Mouse (Mus musculus): ENCODE data around the gene Tspan2. TPM values are rescaled to one million over a fixed set of nuclear protein-coding genes. Genes with fewer than 3 reads are reported as not detected.

Gene Tspan2
- polyA plus RNA-seq, 1 experiment from 2014 or later, result 6.3 TPM

- H3K27ac ChIP-seq, result no peak overlapping the region
- H3K4me3 ChIP-seq (replicated peaks), result no peak overlapping the region
- no peak for ATAC-seq
- H3K36me3 ChIP-seq, result peaks cover 12% of the 10 kb centered on the region; the same call in 1 of the 2 replicates
- H3K9ac ChIP-seq (replicated peaks), result no peak overlapping the region
- peaks cover 19% of the 10 kb centered on the region for H3K4me1 ChIP-seq (replicated peaks)
- no peak overlapping the region for H3K4me2 ChIP-seq (replicated peaks)
- H3K27me3 ChIP-seq, result no peaks in the 10 kb centered on the region
- 81% methylated on average over 5 of the region's 5 CpGs for WGBS
- H3K9me3 ChIP-seq, result no peaks in the 10 kb centered on the region
Measured at GRCm38 (mm10) chr3:102751136-102751535, 16.8 kb downstream of the Tspan2 start.

GRCm38 (mm10) chr3:102751536-102751935 is 17.2 kb downstream of the Tspan2 start:
- H3K4me2 ChIP-seq (replicated peaks), result no peak overlapping the region
- peaks cover 19% of the 10 kb centered on the region for H3K4me1 ChIP-seq (replicated peaks)
- H3K4me3 ChIP-seq (replicated peaks), result no peak overlapping the region
- WGBS, result 92% methylated on average over 3 of the region's 3 CpGs
- H3K9me3 ChIP-seq, result no peaks in the 10 kb centered on the region
- H3K27me3 ChIP-seq, result no peaks in the 10 kb centered on the region
- H3K9ac ChIP-seq (replicated peaks), result no peak overlapping the region
- ATAC-seq, result no peak
- H3K36me3 ChIP-seq, result peaks cover 12% of the 10 kb centered on the region; the same call in 1 of the 2 replicates
- no peak overlapping the region for H3K27ac ChIP-seq

- Histone ChIP-seq H3K9me3 (no peaks in the 10 kb centered on the region), H3K27ac (no peak overlapping the region), H3K4me1 (replicated peaks) (peaks cover 16% of the 10 kb centered on the region), H3K4me3 (replicated peaks) (no peak overlapping the region), H3K9ac (replicated peaks) (no peak overlapping the region), H3K4me2 (replicated peaks) (no peak overlapping the region), H3K36me3 (peaks cover 12% of the 10 kb centered on the region; the same call in 1 of the 2 replicates), H3K27me3 (no peaks in the 10 kb centered on the region)
- 97% methylated on average over 4 of the region's 4 CpGs for WGBS
- no peak for ATAC-seq
Measured at GRCm38 (mm10) chr3:102752053-102752452, 17.7 kb downstream of the Tspan2 start.

- H3K9ac ChIP-seq (replicated peaks), result no peak overlapping the region
- peaks cover 12% of the 10 kb centered on the region; the same call in 1 of the 2 replicates for H3K36me3 ChIP-seq
- H3K4me1 ChIP-seq (replicated peaks), result peaks cover 12% of the 10 kb centered on the region
- no peak overlapping the region for H3K27ac ChIP-seq
- ATAC-seq, result no peak
- WGBS, result 88% methylated on average over 5 of the region's 5 CpGs
- no peaks in the 10 kb centered on the region for H3K27me3 ChIP-seq
- H3K4me3 ChIP-seq (replicated peaks), result no peak overlapping the region
- H3K4me2 ChIP-seq (replicated peaks), result no peak overlapping the region
- H3K9me3 ChIP-seq, result no peaks in the 10 kb centered on the region
Measured at GRCm38 (mm10) chr3:102752457-102752856, 18.1 kb downstream of the Tspan2 start.

- no peaks in the 10 kb centered on the region for H3K9me3 ChIP-seq
- H3K27me3 ChIP-seq, result no peaks in the 10 kb centered on the region
- no peak overlapping the region for H3K27ac ChIP-seq
- H3K36me3 ChIP-seq, result peaks cover 28% of the 10 kb centered on the region
- no peak overlapping the region for H3K4me2 ChIP-seq (replicated peaks)
- no peak for ATAC-seq
- no peaks in the 10 kb centered on the region for H3K4me1 ChIP-seq (replicated peaks)
- H3K9ac ChIP-seq (replicated peaks), result no peak overlapping the region
- no peak overlapping the region for H3K4me3 ChIP-seq (replicated peaks)
- WGBS, result 79% methylated on average over 1 of the region's 1 CpGs
Measured at GRCm38 (mm10) chr3:102755801-102756200, 21.5 kb downstream of the Tspan2 start.

- 84% methylated on average over 6 of the region's 6 CpGs for WGBS
- ATAC-seq, result no peak
- H3K9ac ChIP-seq (replicated peaks), result no peak overlapping the region
Measured at GRCm38 (mm10) chr3:102757019-102757418, 22.7 kb downstream of the Tspan2 start.

GRCm38 (mm10) chr3:102760236-102760635 is 25.9 kb downstream of the Tspan2 start:
- Histone ChIP-seq H3K4me3 (replicated peaks) (no peak overlapping the region), H3K9ac (replicated peaks) (no peak overlapping the region), H3K36me3 (peaks cover 25% of the 10 kb centered on the region), H3K27me3 (no peaks in the 10 kb centered on the region), H3K4me2 (replicated peaks) (no peak overlapping the region), H3K9me3 (no peaks in the 10 kb centered on the region), H3K27ac (no peak overlapping the region), H3K4me1 (replicated peaks) (peaks cover 12% of the 10 kb centered on the region)
- ATAC-seq, result no peak
- WGBS, result 86% methylated on average over 3 of the region's 3 CpGs

More at GRCm38 (mm10) chr3:102757019-102757418, 22.7 kb downstream of the Tspan2 start:
- peaks cover 29% of the 10 kb centered on the region for H3K36me3 ChIP-seq
- no peaks in the 10 kb centered on the region for H3K9me3 ChIP-seq
- no peak overlapping the region for H3K27ac ChIP-seq
- H3K27me3 ChIP-seq, result no peaks in the 10 kb centered on the region
- no peaks in the 10 kb centered on the region for H3K4me1 ChIP-seq (replicated peaks)
- H3K4me2 ChIP-seq (replicated peaks), result no peak overlapping the region
- no peak overlapping the region for H3K4me3 ChIP-seq (replicated peaks)

- Histone ChIP-seq H3K27me3 (no peaks in the 10 kb centered on the region), H3K9ac (replicated peaks) (no peak overlapping the region), H3K4me3 (replicated peaks) (no peak overlapping the region), H3K36me3 (peaks cover 31% of the 10 kb centered on the region), H3K27ac (no peak overlapping the region), H3K4me2 (replicated peaks) (no peak overlapping the region), H3K4me1 (replicated peaks) (peaks cover 12% of the 10 kb centered on the region), H3K9me3 (no peaks in the 10 kb centered on the region)
- 63% methylated on average over 3 of the region's 3 CpGs for WGBS
- ATAC-seq, result no peak
Measured at GRCm38 (mm10) chr3:102762388-102762787, 28.1 kb downstream of the Tspan2 start.

GRCm38 (mm10) chr3:102763713-102764400 is 29.5 kb downstream of the Tspan2 start:
- H3K27ac ChIP-seq, result peak overlapping the region; percentile 56
- 38% methylated on average over 10 of the region's 10 CpGs for WGBS
- 0 out of 2 replicates have a peak overlapping the region, but pooled peaks have one; percentile 29 for H3K9ac ChIP-seq (replicated peaks)
- ATAC-seq, result peak; percentile 68
- peaks cover 34% of the 10 kb centered on the region for H3K36me3 ChIP-seq
- no peaks in the 10 kb centered on the region for H3K9me3 ChIP-seq
- no peaks in the 10 kb centered on the region for H3K27me3 ChIP-seq
- H3K4me3 ChIP-seq (replicated peaks), result no peak overlapping the region
- H3K4me2 ChIP-seq (replicated peaks), result no peak overlapping the region
- H3K4me1 ChIP-seq (replicated peaks), result peaks cover 12% of the 10 kb centered on the region

- Histone ChIP-seq H3K4me2 (replicated peaks) (no peak overlapping the region), H3K4me3 (replicated peaks) (no peak overlapping the region), H3K27ac (no peak overlapping the region), H3K27me3 (no peaks in the 10 kb centered on the region), H3K36me3 (peaks cover 24% of the 10 kb centered on the region), H3K9ac (replicated peaks) (no peak overlapping the region), H3K4me1 (replicated peaks) (peaks cover 12% of the 10 kb centered on the region), H3K9me3 (no peaks in the 10 kb centered on the region)
- no peak for ATAC-seq
- WGBS, result 82% methylated on average over 7 of the region's 7 CpGs
Measured at GRCm38 (mm10) chr3:102764850-102765249, 30.5 kb downstream of the Tspan2 start.

GRCm38 (mm10) chr3:102773018-102773417 is 38.7 kb downstream of the Tspan2 start:
- H3K9ac ChIP-seq (replicated peaks), result no peak overlapping the region
- WGBS, result 95% methylated on average over 4 of the region's 4 CpGs
- no peaks in the 10 kb centered on the region for H3K27me3 ChIP-seq
- no peaks in the 10 kb centered on the region for H3K36me3 ChIP-seq
- no peaks in the 10 kb centered on the region for H3K9me3 ChIP-seq
- H3K27ac ChIP-seq, result no peak overlapping the region
- H3K4me1 ChIP-seq (replicated peaks), result no peaks in the 10 kb centered on the region
- no peak overlapping the region for H3K4me3 ChIP-seq (replicated peaks)
- H3K4me2 ChIP-seq (replicated peaks), result no peak overlapping the region
- ATAC-seq, result no peak

- Histone ChIP-seq H3K27me3 (no peaks in the 10 kb centered on the region), H3K4me2 (replicated peaks) (no peak within 1 kb of the TSS), H3K27ac (no peak within 1 kb of the TSS), H3K36me3 (no peaks in the 10 kb centered on the region), H3K4me1 (replicated peaks) (no peaks in the 10 kb centered on the region), H3K4me3 (replicated peaks) (no peak within 1 kb of the TSS), H3K9me3 (no peaks in the 10 kb centered on the region), H3K9ac (replicated peaks) (no peak within 1 kb of the TSS)
- ATAC-seq, result no peak
- 83% methylated on average over 2 of the region's 2 CpGs for whole genome bisulfite sequencing
Measured at GRCm38 (mm10) chr3:102782618-102783017, 48.3 kb downstream of the Tspan2 start, which contains the start of gene Tshb. TSS of gene Tshb (minus strand) at chr3:102782718.

GRCm38 (mm10) chr3:102787369-102787768 is 53.0 kb downstream of the Tspan2 start:
- Histone ChIP-seq H3K4me3 (replicated peaks) (no peak overlapping the region), H3K27ac (no peak overlapping the region), H3K4me2 (replicated peaks) (no peak overlapping the region), H3K36me3 (no peaks in the 10 kb centered on the region), H3K27me3 (no peaks in the 10 kb centered on the region), H3K9me3 (no peaks in the 10 kb centered on the region), H3K9ac (replicated peaks) (no peak overlapping the region), H3K4me1 (replicated peaks) (no peaks in the 10 kb centered on the region)
- whole genome bisulfite sequencing, result 38% methylated on average over 4 of the region's 4 CpGs
- no peak for ATAC-seq

Data from midbrain, embryonic 13.5 days (tissue).